Mouse (Mus musculus) stomach, postnatal 0 days (tissue): ENCODE data around the gene Syne3.

Experiments used
- CTCF ChIP-seq: IDR thresholded peaks from 2 replicates; pipeline ENCODE4 v1.5.1; 2016; ENCODE audit warnings: antibody characterized with exemption, low read depth, mild to moderate bottlenecking, moderate library complexity
- EP300 ChIP-seq: optimal IDR thresholded peaks from 2 replicates; pipeline ENCODE3; 2016; ENCODE audit warnings: antibody characterized with exemption

GRCm38 (mm10) chr12:105031081-105032058 is 21.8 kb upstream of the Syne3 start:
- no peak for TF ChIP-seq CTCF
- no peak for TF ChIP-seq EP300
